Mouse (Mus musculus) liver, embryonic 14.5 days (tissue): ENCODE measurements around the gene Agtpbp1. TPM values are rescaled to one million over a fixed set of nuclear protein-coding genes. Genes with fewer than 3 reads are reported as not detected.

Experiments used
- ATAC-seq: fragments of 200-750 bp; cut with Nextera tagmentation; 2 replicates; pipeline ENCODE4 v1.8.0; 2017; ENCODE audit warnings: moderate number of reproducible peaks, mild to moderate bottlenecking, moderate library complexity; ENCODE audit not compliant: insufficient read depth
- DNase-seq, 3 experiments: peaks; one replicate each; pipeline ENCODE4 v3.0.0-alpha.2; 2012 to 2013; ENCODE audit warnings: low read depth in 3 of 3, low spot score in 3 of 3
- H3K27ac ChIP-seq: fragments of 300-500 bp; sonication (generic); 2 replicates; pipeline ENCODE4 v1.5.1; 2014; ENCODE audit warnings: moderate library complexity, mild to moderate bottlenecking, control low read depth, inconsistent platforms
- H3K27me3 ChIP-seq: fragments of 300-500 bp; sonication (generic); 2 replicates; pipeline ENCODE4 v1.6.1; 2014; ENCODE audit warnings: mild to moderate bottlenecking, low read length, moderate library complexity; ENCODE audit not compliant: control insufficient read depth, insufficient read depth
- H3K36me3 ChIP-seq: fragments of 300-500 bp; sonication (generic); replicated peaks from 2 replicates; pipeline ENCODE4 v1.6.1; 2014; ENCODE audit warnings: low read depth; ENCODE audit not compliant: control insufficient read depth, insufficient read depth
- H3K4me1 ChIP-seq, 2 experiments: fragments of 200-500 bp in 1 of 2; fragments of 300-500 bp in 1 of 2; sonication (generic) in 1 of 2; replicated peaks; 2 replicates each; pipeline ENCODE4 v1.6.1; 2012 to 2014; ENCODE audit warnings: antibody characterized with exemption in 1 of 2, inconsistent platforms in 1 of 2, low read length in 1 of 2; ENCODE audit not compliant: control insufficient read depth in 2 of 2, insufficient read depth in 2 of 2
- H3K4me2 ChIP-seq: fragments of 300-500 bp; sonication (generic); 2 replicates; pipeline ENCODE4 v1.6.1; 2014; ENCODE audit warnings: low read depth, mild to moderate bottlenecking, control low read depth, moderate library complexity
- H3K4me3 ChIP-seq, 2 experiments: fragments of 200-500 bp in 1 of 2; fragments of 300-500 bp in 1 of 2; sonication (generic) in 1 of 2; 2 replicates each; pipeline ENCODE4 v1.5.1; 2012 to 2014; ENCODE audit warnings: low read depth in 2 of 2, low read length in 2 of 2, mild to moderate bottlenecking in 2 of 2, control low read depth in 1 of 2, inconsistent platforms in 1 of 2, moderate library complexity in 1 of 2; ENCODE audit not compliant: insufficient read depth in 1 of 2
- H3K9ac ChIP-seq: fragments of 300-500 bp; sonication (generic); replicated peaks from 2 replicates; pipeline ENCODE4 v1.6.1; 2014; ENCODE audit warnings: mild to moderate bottlenecking, control low read depth, moderate library complexity
- H3K9me3 ChIP-seq: fragments of 300-500 bp; sonication (generic); 2 replicates; pipeline ENCODE4 v1.6.1; 2016; ENCODE audit warnings: low read length, mixed read lengths; ENCODE audit not compliant: control insufficient read depth
- CTCF ChIP-seq: IDR thresholded peaks from 2 replicates; pipeline ENCODE4 v1.5.1; 2016; ENCODE audit warnings: antibody characterized with exemption, low read depth, control low read depth
- EP300 ChIP-seq: IDR thresholded peaks from 2 replicates; pipeline ENCODE4 v1.6.1; 2016; ENCODE audit warnings: antibody characterized with exemption, low read depth
- WGBS: fragments of 180-500 bp; shearing (Covaris S2); extraction: QIAGEN DNeasy Blood & Tissue Kit; methylation state at CpG from one replicate; pipeline ENCODE4 v1.1.7; 2014; ENCODE audit not compliant: insufficient replicate concordance; 5-methylcytosine and 5-hydroxymethylcytosine counted together
- polyA plus RNA-seq, 2 experiments: library from polyadenylated mRNA; depleted of rRNA in 1 of 2; stranded (reverse) in 1 of 2; unstranded in 1 of 2; fragments of >200 nt; fragmentation: Nextera tagmentation in 1 of 2; extraction: Ambion mirVana in 1 of 2; gene quantifications; 2 replicates each; pipeline versions ENCODE4 v1.2.1 to v1.2.3; 2012 to 2014

Agtpbp1 gene
- polyA plus RNA-seq, 2 experiments, result 4.8 to 10.3 TPM

DNA sequence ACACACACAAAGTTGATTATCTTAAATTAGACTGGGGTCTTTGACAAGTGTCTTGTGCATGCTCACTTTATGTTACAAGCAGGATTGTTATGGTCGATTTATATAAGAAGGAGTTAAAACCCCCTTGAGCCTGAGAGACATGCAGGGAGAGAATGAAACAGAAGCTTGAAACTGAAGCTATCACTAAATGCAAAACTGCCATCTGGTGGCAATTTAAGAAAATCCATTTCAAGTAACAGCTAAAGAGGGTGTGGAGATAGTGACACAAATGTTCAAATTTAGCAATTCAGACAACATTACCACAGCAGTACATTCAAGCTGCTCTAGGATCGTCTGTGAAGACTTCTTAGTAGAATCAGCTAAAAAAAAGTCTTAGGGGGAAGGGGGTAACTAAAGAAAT is 95.9 kb downstream of the Agtpbp1 start:
- DNase-seq, result no peak
- Histone ChIP-seq H3K4me2 (no peak overlapping the region), H3K4me3 (no peak overlapping the region), H3K9me3 (no peaks in the 10 kb centered on the region), H3K9ac (no peak overlapping the region), H3K27ac (no peak overlapping the region), H3K36me3 (no peaks in the 10 kb centered on the region), H3K4me1 (peaks cover 0 to 2% of the 10 kb centered on the region in 2 experiments; a peak in 1 of 4 replicates), H3K27me3 (no peaks in the 10 kb centered on the region)
- ATAC-seq, result no peak
- no peak for TF ChIP-seq EP300
- TF ChIP-seq CTCF, result peak; percentile 17; the same call in 1 of the 2 replicates
- 43% methylated on average over 2 of the region's 2 CpGs for WGBS

DNA sequence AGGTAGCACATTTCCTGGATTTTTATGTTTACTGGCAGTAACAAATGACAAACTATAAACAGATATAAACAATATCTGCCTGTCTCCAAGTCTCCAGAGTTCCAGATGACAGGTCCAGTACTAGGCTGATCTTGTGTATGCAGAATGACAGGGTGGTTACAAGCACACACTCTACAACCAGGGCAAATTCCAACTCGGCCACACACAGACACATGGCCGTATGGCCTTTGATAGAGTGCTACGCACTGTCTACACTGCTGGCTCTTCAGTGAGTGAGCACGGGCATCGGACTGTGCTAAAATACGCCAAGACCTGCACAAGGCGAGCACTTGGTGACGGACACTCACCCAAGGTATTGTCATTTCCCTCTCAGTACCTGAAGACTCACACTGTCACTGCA is 97.7 kb downstream of the Agtpbp1 start:
- Histone ChIP-seq H3K9ac (no peak overlapping the region), H3K4me3 (no peak overlapping the region), H3K36me3 (no peaks in the 10 kb centered on the region), H3K27ac (no peak overlapping the region), H3K27me3 (no peaks in the 10 kb centered on the region), H3K4me1 (peaks cover 0 to 5% of the 10 kb centered on the region in 2 experiments; a peak in 2 of 4 replicates), H3K4me2 (no peak overlapping the region), H3K9me3 (no peaks in the 10 kb centered on the region)
- WGBS, result 78% methylated on average over 8 of the region's 8 CpGs
- ATAC-seq (peak; percentile 41; the same call in 1 of the 2 replicates), DNase-seq (no peak)
- TF ChIP-seq CTCF, result no peak

DNA sequence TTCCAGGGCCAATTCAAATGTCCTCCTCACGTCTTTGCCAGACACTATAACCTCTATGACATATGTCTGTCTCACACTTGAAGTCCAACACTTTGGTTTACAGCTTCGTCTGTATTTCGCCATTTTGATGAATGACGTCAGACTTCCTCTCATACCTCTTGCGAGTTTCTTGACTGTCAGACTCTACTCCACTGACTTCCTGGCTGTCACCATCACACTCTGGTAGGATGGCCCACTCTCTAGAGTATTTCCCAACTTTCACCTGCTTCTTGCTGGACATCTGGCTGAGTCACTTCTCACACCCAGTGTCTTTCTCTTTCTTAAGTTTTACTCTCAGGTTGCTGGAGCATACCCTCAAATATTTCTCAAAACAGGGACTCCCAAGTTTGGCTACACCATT is 98.8 kb downstream of the Agtpbp1 start:
- no peaks in the 10 kb centered on the region for H3K9me3 ChIP-seq
- H3K4me2 ChIP-seq, result no peak overlapping the region
- no peak overlapping the region for H3K9ac ChIP-seq
- no peaks in the 10 kb centered on the region for H3K27me3 ChIP-seq
- H3K27ac ChIP-seq, result no peak overlapping the region
- ATAC-seq (no peak), DNase-seq (no peak)
- TF ChIP-seq EP300 (no peak), CTCF (no peak)
- WGBS, result 54% methylated on average over 5 of the region's 5 CpGs
- peaks cover 0 to 7% of the 10 kb centered on the region in 2 experiments; a peak in 2 of 4 replicates for H3K4me1 ChIP-seq
- no peaks in the 10 kb centered on the region for H3K36me3 ChIP-seq
- no peak overlapping the region for H3K4me3 ChIP-seq

DNA sequence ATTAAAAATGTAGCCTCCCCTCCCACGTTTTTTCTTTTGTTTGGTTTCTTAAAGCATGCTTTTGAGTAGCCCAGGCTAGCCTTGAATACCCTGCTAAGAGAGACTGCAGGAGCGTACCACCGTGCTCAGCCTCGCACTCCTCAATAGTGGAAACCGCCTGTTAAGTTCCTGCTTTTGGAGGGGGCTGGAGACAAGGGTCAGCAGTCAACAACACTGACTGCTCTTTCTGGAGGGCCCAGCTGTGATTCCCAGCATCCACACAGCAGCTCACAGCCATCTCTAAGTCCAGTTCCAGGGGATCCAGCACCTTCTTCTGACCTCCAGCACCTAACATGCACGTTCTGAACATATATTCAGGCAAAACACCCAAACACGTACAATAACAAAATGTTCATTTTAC is 99.6 kb downstream of the Agtpbp1 start:
- Histone ChIP-seq H3K27ac (no peak overlapping the region), H3K4me1 (peaks cover 0 to 7% of the 10 kb centered on the region in 2 experiments; a peak in 2 of 4 replicates), H3K4me2 (no peak overlapping the region), H3K9me3 (no peaks in the 10 kb centered on the region), H3K9ac (no peak overlapping the region), H3K36me3 (no peaks in the 10 kb centered on the region), H3K4me3 (no peak overlapping the region), H3K27me3 (no peaks in the 10 kb centered on the region)
- DNase-seq (no peak), ATAC-seq (no peak)
- TF ChIP-seq EP300 (no peak), CTCF (no peak)
- whole genome bisulfite sequencing, result 74% methylated on average over 7 of the region's 7 CpGs

DNA sequence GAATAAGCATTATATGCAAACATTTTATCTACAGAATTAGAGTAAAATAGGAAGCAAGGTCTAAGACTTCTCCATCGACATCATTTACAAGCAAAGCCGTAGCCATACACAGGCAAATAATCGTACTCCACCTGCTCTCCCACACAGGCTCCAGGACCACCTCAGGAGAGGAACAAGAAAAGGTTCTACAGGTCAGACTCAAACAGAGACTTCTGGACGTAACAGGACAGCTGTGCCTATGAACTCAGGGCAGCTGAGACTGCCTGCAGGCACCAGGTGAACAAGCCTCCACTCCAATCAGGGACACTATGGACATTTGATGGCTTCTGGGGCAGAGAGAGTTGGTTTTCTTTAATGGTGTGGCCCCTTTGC is 103.6 kb downstream of the Agtpbp1 start:
- Histone ChIP-seq H3K4me3 (no peak overlapping the region), H3K4me2 (no peak overlapping the region), H3K9me3 (no peaks in the 10 kb centered on the region), H3K9ac (no peak overlapping the region), H3K27me3 (no peaks in the 10 kb centered on the region), H3K36me3 (no peaks in the 10 kb centered on the region; the same call in 1 of the 2 replicates), H3K4me1 (peaks cover 0 to 5% of the 10 kb centered on the region in 2 experiments; a peak in 1 of 4 replicates), H3K27ac (no peak overlapping the region)
- no peak for TF ChIP-seq CTCF
- TF ChIP-seq EP300, result no peak
- 76% methylated on average over 4 of the region's 4 CpGs for WGBS
- DNase-seq (no peak), ATAC-seq (no peak)
